Mouse (Mus musculus): ENCODE results near the gene Tmem208.

Gene Tmem208

DNA sequence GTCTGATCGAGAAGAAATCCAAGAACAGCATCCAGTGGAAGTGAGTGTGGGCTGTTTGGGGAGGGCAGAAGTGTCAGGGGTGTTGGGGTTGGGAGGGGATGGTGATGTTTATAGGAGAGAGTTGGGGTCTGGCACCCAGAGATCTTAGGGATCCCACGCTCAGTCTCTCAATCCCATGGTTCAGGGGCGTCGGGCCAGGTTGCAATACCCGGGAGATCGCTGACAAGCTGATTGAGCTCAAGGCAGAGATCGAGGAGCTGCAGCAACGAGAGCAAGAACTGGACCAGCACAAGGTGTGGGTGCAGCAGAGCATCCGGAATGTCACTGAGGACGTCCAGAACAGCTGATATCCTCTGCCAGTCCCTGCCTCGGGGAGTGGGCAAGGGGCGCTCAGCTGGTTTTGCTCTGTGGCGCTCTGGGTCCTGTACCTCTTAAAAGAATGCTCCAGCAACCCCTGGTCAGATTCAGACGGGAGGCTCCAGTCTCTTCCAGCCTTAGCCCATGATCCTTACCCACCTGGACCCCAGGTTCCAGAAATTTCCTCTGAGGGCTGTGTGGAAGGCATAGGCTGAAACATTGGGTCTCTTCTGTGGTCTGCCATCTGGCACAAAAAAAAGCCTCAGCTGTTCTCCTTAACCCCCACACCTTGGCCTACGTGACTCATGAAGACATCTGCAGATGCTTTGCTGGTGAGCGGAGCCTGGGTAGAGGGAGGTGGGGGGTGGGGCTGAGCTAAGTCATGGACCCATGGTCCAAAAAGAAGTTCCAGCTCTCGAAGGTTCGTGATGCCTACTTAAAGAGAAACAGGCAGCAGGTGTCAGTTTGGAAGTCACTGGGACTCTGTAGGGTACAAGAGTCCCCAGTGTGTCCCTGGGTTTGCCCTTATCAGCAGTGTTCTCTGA, 27.6 kb upstream of the Tmem208 start:
- DNase-seq = peak; percentile 51

DNA sequence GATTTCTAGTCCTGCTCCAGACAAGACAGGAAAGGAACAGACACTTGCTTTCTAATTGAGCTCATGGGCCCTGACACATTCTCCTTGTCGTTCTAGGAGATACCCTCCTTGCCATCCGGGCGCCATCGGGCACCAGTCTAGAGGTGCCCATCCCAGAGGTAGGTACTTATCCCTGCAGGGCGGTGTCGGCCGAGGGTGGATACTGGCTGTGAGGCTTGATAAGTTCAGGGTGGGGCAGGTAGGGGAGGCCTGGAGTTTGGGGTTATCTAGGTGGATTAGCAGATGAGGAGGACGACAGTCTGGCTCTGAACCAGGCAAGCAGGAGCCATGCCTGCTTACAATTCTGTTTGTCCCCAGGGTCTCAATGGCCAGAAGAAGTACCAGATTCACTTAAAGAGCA, 26.2 kb upstream of the Tmem208 start:
- no peak for DNase-seq

DNA sequence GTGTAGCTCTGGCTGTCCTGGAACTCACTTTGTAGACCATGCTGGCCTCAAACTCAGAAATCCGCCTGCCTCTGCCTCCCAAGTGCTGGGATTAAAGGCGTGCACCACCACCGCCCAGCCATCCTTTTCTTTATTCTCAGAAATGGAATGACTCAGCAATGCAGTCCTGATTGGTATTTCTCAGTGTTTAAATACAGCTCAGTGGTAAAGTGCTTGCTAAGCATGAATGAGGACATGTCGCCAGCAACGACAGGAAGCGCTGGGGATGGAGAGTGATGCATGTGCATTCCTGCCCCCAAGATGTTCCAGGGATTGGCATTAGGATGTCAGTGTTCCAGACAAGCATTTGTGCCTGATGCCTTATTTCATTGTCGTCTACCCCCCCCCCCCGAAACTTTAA, 22.8 kb upstream of the Tmem208 start:
- no peak for DNase-seq

DNA sequence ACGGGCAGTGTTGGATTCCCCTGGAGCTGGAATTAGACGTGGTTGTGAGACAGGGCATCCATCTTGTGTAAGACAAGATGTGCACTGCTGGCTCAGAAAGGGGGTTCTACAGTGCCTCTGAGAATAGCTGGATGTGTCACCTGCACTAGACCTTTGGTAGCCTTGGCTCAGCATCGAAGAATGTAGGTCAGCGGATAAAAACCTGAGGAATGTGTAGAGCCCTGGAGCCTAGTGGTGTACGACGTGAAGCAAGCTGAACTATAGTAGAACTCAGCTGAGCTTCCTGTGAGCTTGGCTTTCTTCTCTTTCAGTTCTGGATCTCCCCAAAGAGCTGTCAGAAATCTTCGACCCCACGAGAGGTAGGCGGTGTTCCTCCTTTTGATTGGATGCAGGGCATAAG, 22.3 kb upstream of the Tmem208 start:
- no peak for DNase-seq

DNA sequence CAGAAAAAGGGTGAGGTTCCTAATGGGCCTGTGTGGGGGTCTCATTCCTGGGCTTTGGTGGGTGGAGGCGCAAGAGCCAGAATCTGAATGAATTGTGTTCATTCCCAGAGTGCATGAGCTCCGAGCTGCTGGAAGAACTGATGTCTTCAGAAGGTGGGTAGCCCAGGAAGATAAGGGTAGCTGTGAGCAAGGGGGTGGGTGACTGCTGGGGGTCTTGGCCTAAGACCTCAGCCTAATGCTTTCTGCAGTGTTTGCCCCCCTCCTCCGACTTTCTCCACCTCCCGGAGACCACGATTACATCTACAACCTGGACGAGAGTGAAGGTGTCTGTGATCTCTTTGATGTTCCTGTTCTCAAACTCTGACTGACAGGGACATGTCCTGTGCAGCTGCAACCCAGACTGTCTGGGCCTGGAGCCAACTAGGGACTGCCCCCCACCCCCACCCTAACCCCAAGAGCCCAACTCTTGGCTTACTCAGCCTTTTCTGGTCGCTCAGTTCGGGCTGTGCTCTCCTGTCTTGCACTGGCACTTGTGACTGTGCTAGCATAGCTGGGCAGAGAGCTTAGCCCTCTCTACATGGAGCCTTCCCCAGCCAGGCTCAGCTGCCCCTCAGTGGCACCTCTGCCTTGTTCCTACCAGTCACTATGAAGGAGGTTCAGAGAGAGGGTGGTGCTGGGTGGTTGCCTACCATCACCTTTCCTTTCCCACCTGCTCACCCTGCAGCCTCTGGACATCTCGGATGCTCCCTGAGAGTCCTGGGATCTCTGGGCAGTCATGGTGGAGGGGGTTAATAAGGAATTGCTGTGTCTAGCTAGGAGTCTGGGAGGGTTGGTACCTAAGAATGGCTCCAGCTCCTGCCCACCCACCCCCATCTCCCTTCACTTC, 21.6 kb upstream of the Tmem208 start:
- DNase-seq = peak; percentile 44

GRCm38 (mm10) chr8:105305211-105306145, 20.7 kb upstream of the Tmem208 start, which contains the start of gene Elmo3:
Gene Elmo3 (plus strand): TSS chr8:105305601.
- peak; percentile 88 for DNase-seq

DNA sequence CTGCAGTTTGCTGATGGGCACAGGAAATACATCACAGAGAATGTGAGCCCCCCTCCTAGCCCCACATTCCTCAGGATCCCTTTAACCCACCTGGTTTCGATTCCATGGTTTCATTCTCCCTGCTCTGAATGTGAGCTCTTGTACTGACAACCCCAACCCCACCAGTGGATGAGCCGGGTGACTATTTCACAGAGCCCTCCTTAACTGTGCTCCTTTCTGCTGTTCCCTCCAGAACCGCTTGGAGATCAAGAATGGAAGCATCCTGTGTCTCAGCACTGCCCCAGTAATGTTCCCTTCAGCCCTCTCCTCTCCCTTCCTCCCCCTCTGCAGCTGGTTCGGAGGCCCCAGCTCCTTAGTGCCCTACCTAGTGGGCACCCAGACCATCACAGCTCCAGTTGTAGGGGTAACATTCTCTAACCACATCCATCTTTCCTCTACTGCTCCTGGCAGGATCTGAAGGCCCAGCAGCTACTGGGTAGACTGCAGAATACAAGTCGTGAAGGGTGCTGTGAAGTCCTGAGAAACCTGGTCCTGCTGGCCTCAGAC, 19.9 kb upstream of the Tmem208 start:
- DNase-seq = peak; percentile 64

DNA sequence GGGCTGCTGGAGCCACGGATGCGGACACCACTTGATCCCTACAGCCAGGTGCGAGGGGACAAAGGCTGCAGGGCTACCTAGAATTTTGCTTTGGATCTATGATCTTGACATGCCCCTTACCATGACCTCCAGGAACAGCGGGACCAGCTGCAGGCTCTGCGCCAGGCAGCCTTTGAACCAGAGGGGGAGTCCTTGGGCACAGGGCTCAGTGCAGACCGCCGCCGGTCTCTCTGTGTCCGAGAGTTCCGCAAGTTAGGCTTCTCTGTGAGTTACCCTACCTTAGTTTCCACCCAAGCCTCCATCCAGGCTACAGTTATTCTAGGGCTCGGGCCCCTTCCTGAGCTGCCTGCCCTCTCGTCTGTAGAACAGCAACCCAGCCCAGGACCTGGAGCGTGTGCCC, 18.5 kb upstream of the Tmem208 start:
- peak; percentile 64 for DNase-seq

DNA sequence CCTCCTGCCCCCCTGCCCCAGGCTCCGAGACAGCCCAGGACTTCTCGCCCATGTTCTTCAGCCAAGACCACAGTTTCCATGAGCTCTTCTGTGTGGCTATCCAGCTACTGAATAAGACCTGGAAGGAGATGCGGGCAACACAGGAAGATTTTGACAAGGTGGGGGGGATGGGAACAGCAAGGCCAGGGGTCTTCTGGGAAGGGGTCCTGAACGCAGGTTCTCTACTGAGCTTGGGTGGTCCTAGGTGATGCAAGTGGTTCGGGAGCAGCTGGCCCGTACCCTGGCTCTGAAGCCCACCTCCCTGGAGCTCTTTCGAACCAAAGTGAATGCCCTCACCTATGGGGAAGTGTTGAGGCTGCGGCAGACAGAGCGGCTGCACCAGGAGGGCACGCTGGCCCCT, 17.7 kb upstream of the Tmem208 start:
- peak; percentile 70 for DNase-seq

GRCm38 (mm10) chr8:105309142-105309847, 16.9 kb upstream of the Tmem208 start:
- DNase-seq = peak; percentile 98

DNA sequence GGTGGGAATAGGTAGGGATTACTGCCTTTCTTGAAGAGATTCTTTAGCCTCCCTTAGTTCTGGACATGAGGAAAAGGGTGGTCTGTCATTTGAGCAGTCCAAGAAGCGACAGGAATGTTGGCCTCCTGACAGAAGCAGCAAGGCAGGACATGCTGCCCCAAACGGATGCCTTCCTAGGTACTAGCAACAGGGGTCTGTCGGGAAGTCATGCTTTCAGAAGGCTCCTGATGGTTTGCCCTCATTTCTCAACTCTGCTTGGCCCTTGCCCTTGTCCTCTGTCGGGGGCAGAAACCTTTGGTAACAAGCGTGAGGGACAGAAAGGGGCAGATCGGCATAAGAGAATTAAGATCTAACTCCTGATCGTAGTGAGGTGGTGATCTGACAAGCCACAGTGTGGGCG, 16.0 kb upstream of the Tmem208 start:
- peak; percentile 72 for DNase-seq

GRCm38 (mm10) chr8:105311718-105312117, 14.4 kb upstream of the Tmem208 start:
- no peak for DNase-seq

DNA sequence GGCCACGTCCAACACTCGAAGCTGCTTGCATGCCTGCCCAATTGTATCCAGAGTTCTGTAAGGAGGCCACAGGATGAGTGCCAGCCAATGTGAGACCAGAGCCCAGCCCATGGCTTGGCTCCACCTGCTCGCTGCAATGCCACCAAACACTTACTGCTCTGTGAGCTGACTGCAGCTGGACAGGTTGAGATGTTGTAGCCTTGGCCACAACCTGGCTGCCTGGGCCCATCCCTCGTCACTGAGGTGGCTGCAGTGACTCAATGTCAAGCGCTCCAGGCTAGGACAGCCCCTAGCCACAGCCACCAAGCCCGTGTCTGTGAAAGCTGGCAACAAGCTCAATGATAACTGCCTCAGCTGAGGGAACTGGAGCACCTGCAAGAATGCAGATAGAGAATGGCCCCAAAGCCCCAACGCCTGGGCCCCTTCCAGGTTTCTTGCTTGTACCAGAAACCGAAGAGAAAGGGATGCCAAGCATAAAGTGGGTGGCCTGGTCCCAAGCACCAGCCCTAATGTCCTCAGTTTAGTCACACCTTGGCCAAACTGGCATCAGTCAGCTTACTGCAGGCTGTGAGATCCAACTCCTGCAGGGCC, 13.2 kb upstream of the Tmem208 start:
- peak; percentile 72 for DNase-seq

- DNase-seq = peak; percentile 51
These were observed 12.3 kb upstream of the Tmem208 start for GRCm38 (mm10) chr8:105313622-105314402.

DNA sequence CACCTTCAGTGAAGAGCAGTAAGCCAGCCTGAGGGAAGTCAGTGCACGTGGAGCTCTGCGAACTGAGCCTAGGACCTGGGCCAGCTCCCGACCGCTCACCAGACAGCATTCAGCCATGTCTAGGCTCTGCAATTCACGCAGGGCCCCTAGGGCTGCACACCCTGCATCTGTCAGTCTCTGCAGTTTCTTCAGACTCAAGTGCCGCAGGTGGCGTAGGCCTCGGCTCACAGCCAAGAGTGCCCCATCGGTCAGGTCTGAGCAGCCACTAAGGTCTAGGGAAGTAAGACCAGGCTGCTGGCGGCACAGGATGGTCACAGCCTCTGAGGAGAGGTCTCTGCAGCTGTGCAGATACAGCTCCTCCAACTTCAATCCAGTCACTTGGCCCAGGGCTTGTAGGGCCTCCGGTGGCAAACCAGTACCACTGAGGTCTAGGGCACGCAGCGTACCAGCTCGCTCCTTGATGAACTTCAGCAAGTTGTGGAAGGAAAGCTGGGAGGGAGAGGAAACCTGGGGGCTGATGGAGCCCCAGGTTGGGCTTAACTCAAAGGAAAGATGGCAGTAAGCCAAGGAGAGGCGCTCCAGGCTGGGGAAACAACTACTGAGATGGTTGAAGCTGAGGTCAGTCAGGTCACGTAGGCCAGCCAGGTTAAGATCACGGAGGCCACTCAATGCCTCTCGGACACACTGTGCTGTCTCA, 10.9 kb upstream of the Tmem208 start:
- DNase-seq = peak; percentile 79

DNA sequence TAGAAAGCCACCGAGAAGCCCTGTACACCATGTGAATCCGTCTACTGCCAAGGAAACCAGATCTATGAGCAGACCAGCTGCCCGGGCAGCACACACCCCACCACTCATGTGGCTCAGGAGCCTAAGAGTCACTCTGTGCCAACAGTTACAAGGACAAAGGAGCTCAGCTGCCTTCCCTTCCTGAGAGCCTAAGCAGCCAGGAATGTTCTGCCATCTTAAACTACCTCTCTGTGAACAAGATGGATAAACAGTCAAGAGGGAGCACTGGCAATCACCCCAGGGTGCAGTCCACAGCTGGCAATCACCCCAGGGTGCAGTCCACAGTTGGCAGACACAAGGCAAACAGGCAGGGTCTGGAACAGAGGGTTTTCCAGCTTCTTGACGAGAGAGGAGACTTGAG, 8.2 kb upstream of the Tmem208 start:
- no peak for DNase-seq

- DNase-seq = no peak
These were observed 7.4 kb upstream of the Tmem208 start for GRCm38 (mm10) chr8:105318662-105319190.

GRCm38 (mm10) chr8:105323183-105323582, 3.0 kb upstream of the Tmem208 start:
- no peak for DNase-seq

DNA sequence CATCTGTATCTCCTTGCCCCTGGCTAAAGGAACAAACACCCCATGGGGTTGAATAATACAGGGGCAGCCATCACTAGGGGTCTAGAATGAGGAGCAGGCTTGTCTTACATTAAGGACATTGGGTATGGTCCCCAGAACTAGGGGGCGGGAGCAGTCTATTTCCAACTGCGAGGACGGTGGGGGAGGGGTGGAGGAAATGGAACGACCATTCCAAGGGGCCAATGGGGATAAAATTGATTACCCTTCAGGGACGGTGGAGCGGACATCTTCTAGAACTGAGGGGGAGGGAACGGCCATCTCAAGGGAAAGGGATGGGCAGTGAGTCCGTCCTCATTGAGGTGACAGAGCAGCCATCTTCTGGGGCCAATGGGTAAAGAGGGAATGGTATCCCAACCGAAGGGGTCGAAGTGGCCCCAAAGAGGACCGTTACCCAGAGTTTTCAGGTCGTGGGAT, 487 bp upstream of the Tmem208 start:
- DNase-seq = no peak
